Mouse (Mus musculus): ENCODE results near the gene Gli1.

DNA sequence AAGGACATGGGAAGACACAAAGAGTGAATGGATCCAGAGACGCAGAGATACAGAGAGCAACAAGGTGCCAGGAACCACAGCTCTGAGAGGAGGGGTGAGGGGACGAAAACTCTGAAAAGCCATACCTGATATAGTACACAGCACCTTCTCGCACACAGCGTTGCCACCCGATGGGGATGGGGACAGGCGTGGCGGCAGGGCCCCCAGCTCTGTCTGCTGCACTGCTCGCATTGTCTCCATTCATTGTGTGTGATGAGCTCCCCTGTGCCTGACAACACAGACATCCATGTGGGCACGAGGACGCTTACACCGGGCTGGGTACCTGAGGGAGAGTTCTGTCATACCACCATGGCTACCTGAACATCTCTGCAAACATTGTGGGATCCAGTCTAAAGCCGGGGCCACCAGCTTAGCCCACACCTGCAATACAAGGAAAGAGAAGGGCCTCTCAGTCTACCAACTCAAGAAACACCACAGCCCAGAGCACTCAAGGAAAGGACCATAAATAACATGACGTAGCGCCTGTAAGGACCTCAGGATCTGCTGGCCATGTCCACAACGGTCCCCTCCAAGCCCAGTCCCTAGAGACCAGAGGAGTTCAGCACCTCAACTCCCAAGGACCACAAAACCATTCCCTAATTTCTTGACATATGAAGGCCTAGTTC lies 54.4 kb downstream of the Gli1 start:
- no peak for TF ChIP-seq POLR2A (IDR thresholded peaks at IDR 0.05; ENCODE audit: low read depth, low read length)
- TF ChIP-seq CTCF (conservative IDR thresholded peaks at IDR 0.05; ENCODE audit: insufficient read depth, insufficient read length, low read depth, low read length) = no peak

All from kidney, adult 2 months (tissue).